Mouse (Mus musculus): ENCODE results near the gene Ccdc77.

DNA sequence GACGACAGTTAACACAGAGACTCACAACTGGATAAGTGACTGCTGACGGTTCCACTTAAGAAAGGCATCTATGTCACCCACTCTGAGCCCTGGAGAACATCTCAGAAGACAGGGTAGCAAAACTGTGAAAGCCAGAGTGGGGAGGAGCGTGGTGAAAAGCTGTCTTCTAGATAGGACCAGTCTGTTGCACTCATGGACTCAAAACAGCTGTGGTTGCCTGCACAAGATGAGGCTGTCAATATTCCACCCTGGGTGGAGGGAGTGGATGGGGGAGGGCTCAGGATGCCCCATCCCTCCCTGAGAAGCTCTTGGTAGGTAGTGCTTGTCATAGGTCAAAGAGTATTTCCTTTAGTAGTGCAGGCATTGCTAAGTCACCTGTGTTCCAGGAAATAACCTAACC lies 54.4 kb downstream of the Ccdc77 start:
- no peak for TF ChIP-seq CTCF (IDR thresholded peaks at IDR 0.05; ENCODE audit: extremely low read depth, insufficient read depth, low read length)
- no peak for TF ChIP-seq POLR2A (IDR thresholded peaks at IDR 0.05; ENCODE audit: extremely low read depth, insufficient read depth, low read length)

All from cortical plate, adult 2 months (tissue).